Mouse (Mus musculus): Measurements from ENCODE around the gene Nav2.

GRCm38 (mm10) chr7:49025026-49025815 lies 116.7 kb downstream of the Nav2 start:
- TF ChIP-seq POLR2A (IDR thresholded peaks at IDR 0.05; ENCODE audit: borderline replicate concordance, insufficient read depth, low read length) = peak; percentile 14; the same call in 1 of the 2 replicates
- no peak for TF ChIP-seq CTCF (IDR thresholded peaks at IDR 0.05; ENCODE audit: borderline replicate concordance, insufficient read depth, low read depth, low read length)

Data from cerebellum, adult 2 months (tissue).